Mouse (Mus musculus): ENCODE measurements around the gene Fos.

Fos gene

GRCm38 (mm10) chr12:85487545-85488141, 14.0 kb downstream of the Fos start:
- no peak for DNase-seq (ENCODE audit: low read depth, low spot score)

GRCm38 (mm10) chr12:85489232-85489886, 15.7 kb downstream of the Fos start:
- no peak for DNase-seq (ENCODE audit: low read depth, low spot score)

- no peak for DNase-seq (ENCODE audit: low read depth, low spot score)
These were observed 16.6 kb downstream of the Fos start for GRCm38 (mm10) chr12:85490096-85490820.

DNA sequence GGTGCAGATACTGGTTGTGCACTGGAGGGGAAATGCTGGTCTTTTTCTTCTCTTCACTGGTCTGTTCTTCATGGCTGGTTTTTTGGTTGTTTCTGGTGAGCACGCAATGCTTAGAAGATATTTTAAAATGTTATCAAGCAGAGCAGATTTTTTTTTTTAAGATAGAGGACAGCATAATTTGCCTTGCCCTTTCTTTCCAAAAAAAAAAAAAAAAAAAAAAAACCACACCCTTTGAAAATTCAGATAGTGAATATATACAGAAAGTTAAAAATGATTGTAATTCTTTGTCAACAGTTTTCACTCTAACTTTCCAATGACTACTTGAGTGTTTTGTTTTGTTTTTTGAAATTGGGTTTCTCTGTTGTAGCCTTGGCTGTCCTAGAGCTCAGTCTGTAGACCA, 17.3 kb downstream of the Fos start:
- DNase-seq (ENCODE audit: low read depth, low spot score) = no peak

- DNase-seq (ENCODE audit: low read depth, low spot score) = no peak
These were observed 18.5 kb downstream of the Fos start for GRCm38 (mm10) chr12:85492084-85492645.

DNA sequence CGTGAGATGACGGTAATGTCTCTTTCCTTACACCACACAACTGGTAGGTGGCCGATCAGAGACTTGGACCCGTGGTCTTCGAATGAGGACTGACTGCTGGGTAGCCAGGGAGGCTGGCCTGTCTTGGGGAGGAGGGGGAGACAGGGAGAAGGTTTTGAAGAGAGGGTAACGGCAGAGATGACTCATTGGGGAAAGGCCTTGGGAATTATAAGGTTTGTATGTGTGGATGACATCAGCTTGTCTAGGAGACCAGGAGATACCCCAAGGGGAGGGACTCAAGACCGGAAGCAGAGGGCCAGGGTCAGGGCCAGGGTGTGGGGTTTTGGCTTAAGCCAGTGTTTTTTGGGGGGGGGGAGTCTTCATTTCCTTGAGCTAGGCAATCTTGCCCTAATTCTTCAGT, 22.6 kb downstream of the Fos start:
- no peak for DNase-seq (ENCODE audit: low read depth, low spot score)

- DNase-seq (ENCODE audit: low read depth, low spot score) = peak; percentile 58
These were observed 23.1 kb downstream of the Fos start for GRCm38 (mm10) chr12:85496755-85497154.

- no peak for DNase-seq (ENCODE audit: low read depth, low spot score)
These were observed 23.8 kb downstream of the Fos start for GRCm38 (mm10) chr12:85497310-85498135.

DNA sequence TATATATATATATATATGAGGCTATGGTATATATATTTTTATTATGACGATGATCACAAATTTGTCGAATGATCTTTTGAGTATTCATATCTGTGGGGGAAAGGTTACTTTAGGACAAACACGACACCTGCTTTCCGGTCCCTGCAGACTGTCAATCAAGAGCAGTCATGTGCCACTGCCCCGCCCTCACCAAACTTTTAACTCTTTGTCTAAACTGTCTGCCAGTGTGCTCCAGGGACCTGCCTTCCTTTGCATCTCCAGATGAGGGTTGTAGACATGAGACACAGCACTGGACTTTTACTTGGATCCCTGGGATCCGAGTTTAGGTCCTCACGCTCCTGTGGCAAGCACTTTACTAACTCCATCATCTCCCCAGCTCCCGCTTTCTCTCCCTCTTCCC, 25.3 kb downstream of the Fos start:
- no peak for DNase-seq (ENCODE audit: low read depth, low spot score)

DNA sequence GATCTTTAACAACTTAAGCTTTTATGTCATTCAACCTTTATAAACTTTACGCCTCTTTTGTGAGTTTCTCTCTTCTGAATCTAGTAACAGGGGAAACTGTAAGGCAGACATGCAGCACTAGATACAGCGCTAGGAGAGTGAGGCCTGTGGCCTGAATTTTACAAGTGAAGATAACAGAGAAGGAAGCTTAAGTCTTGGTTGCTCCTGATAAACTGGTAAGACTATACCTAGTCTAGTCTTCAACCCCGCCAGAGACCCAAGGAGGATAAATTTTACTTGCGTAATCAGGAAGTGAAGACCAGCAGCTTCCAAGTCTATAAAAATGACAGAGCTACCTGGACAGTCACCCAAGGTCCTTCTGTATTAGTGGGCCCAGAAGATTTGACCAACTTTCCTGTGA, 29.0 kb downstream of the Fos start:
- no peak for DNase-seq (ENCODE audit: low read depth, low spot score)

- no peak for DNase-seq (ENCODE audit: low read depth, low spot score)
These were observed 34.5 kb downstream of the Fos start for GRCm38 (mm10) chr12:85508235-85508634.

DNA sequence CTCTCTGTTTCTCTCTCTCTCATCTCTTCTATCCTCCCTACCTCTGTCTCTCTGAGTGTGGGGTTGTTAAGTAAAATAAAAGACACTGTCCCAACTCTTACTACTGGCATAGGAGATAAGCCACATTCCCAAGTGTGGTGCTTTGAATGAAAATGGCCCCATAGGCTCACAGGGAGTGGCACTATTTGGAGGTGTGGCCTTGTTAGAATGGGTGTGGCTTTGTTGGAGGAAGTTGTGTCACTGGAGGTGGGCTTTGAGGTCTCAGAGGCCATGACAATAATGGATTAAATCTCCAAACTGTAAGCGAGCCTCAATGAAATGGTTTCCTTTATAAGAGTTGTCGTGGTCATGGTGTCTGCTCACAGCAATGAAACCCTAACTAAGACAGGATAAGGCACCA, 36.3 kb downstream of the Fos start:
- DNase-seq (ENCODE audit: low read depth, low spot score) = no peak

GRCm38 (mm10) chr12:85513789-85514447, 40.2 kb downstream of the Fos start:
- DNase-seq (ENCODE audit: low read depth, low spot score) = no peak

GRCm38 (mm10) chr12:85514958-85515357, 41.3 kb downstream of the Fos start:
- DNase-seq (ENCODE audit: low read depth, low spot score) = no peak

DNA sequence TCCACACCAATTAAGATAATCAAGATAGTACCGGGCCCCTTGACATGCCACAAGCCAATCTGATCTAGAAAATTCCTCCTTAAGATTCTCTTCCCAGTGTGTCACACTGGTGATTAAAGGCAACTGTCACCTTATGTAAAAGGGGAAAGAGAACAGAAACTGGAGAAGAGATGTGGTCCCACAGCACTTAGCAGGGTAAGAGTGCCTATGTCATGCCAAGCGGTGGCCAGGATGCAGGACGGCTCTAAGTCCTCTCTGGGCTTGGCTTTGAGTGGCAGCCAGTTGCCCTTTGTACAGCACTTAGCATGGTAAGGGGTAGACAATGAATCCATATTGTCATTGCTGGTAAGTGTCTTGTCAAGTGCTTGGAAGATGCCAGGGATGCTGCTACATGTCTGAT, 42.2 kb downstream of the Fos start:
- no peak for DNase-seq (ENCODE audit: low read depth, low spot score)

DNA sequence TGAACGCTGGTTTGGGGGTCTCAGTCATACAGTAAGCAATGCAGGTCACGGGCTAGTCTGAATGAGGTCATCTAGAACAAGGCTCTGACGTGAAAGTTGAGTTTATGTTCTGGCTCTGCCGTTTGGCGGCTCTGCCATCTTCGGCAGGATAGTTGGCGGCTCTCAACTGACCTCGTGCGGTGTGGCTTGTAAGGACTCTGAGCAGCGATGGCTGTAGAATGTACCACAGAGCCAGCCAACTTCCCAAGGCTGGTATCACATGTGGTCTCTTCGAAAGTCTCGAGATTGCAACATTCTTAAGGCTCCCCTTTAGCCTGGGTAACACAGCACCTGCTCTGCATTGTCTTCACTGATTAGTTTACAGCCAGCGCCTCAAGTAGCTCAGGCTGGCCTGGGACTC, 43.6 kb downstream of the Fos start:
- DNase-seq (ENCODE audit: low read depth, low spot score) = no peak

- no peak for DNase-seq (ENCODE audit: low read depth, low spot score)
These were observed 44.3 kb downstream of the Fos start for GRCm38 (mm10) chr12:85518009-85518408.

DNA sequence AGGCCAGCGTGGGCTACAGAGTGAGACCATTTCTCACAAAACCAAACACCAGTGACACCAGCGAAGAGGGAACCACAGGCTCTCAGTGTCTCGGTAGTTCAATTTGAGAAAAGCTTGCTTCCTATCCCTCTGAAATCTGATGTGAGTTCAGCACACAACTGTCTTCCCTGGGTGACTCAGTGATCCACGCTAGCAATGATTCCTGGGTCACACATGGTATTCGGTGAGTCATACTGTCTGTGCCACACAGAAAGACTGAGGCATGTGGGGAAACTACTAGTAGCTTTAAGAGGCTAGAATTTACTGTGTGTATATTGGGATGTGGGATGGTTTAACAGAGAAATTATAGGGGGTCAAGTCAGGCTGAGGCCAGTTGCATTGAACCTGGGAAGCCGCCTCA, 45.9 kb downstream of the Fos start:
- DNase-seq (ENCODE audit: low read depth, low spot score) = no peak

GRCm38 (mm10) chr12:85521101-85521500, 47.4 kb downstream of the Fos start:
- DNase-seq (ENCODE audit: low read depth, low spot score) = no peak

DNA sequence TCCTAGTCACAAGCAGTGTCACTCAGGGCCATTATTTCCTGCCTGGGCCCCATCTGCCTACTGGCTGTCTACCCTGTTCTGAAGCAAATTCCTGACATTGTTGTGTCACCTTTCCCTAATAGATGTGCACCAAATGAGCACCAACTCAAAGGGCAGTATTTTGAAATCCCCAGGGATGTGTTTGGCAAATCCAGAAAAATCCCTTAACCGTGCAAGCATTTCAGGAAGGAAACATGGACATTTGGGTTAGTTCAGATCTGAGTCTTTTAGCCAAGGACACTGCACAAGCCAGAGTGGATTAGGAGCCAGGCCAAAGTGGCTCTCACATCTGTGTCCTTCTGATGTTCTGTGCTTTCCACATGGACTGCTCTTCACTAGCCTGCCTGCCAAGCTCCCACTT, 48.0 kb downstream of the Fos start:
- DNase-seq (ENCODE audit: low read depth, low spot score) = no peak

DNA sequence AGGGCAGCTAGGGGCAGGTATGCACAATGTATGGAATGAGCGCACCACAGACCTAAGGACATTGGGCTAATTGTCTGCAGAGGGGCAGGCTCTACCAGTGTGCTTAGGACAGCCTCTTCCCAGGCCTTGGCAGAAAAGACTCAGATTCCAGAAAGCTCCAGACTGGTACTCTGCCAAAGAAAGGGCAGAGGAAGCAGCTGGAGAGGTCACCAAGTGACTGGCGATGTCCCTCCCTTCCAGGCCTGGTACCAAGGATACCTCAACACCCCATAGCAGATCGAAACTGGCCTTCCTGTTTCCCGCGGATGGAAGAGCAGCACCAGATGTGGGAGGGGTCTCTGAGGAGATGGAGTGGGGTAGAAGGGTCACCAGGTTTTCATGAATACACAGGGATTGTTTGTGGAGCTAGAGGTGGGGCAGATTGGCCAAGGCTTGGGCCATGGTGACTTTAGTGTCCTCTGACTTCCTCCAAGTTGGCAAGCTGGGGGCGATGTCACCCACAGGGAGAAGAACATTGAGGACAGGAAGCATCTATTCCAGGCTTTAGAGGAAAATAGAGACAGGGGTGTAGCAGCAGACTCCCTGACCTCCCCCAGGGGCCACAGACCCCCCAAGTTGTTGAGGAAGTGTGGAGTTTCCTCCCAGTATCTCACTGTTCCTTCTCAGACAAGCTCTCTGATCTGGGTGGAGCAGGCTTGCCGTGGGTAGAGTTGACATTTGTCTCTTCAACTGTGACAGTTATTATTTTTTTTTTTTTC, 49.1 kb downstream of the Fos start:
- no peak for DNase-seq (ENCODE audit: low read depth, low spot score)

Data from retina, adult 2 months (tissue).